Mouse (Mus musculus): Measurements from ENCODE around the gene Polr2b.

Polr2b gene

DNA sequence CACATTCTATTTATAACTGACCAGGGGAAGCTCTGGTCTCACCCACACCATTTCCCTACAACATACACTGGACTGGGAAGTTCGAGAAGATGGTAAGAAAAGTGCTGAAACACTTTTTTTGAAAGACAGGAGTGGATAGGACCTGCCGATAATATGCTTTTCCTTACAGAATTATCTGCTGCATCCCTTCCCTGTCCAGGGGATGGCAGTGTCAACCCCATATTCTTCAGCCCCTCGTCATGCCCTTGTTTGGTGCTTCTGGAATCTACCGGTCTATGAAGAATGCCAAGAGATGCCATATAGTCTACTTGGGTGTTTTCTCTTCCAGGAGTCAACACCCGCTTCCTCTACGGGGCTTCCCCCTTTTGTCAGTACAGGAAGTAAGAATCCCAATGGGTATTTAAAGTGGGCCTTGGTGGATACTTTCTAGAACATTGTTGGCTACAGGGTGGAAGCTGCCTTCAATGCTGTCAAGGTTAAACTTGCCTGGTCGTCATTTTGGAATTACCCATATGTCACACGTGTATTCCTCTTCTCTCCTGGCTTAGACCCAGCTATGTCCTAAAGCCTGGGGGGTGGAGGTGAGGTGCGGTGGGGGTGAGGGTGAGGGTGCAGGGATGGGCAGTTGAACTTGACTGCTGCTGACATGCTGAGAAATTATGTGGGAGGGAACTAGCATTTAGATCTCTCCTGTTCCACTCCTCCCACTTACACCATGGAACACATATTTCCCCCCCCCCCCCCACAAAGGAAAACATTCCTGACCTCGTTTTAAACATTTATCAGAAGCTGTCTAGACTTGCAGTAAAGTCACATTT lies 76.9 kb downstream of the Polr2b start:
- 69% methylated on average over 10 of the region's 10 CpGs for WGBS

DNA sequence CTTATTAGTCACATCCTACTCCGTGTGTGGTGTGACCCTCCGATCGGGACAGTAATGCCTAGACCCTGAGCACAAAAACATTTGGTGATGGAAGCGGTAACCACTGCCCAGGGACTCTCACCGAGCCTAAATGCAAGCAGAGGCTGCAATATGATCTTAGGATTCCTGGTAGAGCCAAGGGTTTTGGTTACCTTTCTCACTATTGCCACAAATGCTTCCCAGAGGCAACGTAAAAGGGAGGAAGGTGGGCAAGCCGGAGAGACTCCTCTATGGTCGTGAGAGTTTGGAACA lies 77.4 kb downstream of the Polr2b start:
- WGBS, result 80% methylated on average over 8 of the region's 8 CpGs

GRCm38 (mm10) chr5:77388359-77388758 lies 78.4 kb downstream of the Polr2b start:
- WGBS, result 78% methylated on average over 6 of the region's 6 CpGs

DNA sequence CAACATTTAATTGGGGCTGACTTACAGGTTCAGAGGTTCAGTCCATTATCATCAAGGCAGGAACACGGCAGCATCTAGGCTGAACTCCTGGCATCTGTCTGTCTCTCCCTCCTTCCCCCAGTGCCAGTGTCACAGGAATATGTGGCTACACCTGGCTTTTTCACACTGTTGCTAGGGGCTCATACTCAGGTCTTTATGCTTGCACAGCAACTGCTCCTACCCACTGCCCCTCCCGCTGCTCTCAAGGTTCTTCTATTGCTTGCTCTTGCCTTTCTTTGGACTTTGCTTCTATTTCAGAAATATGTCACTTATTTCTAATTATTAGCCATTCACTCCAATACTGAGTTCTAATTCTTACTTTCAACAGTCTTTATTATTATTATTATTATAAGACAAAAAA lies 80.3 kb downstream of the Polr2b start:
- WGBS, result 93% methylated on average over 2 of the region's 2 CpGs

DNA sequence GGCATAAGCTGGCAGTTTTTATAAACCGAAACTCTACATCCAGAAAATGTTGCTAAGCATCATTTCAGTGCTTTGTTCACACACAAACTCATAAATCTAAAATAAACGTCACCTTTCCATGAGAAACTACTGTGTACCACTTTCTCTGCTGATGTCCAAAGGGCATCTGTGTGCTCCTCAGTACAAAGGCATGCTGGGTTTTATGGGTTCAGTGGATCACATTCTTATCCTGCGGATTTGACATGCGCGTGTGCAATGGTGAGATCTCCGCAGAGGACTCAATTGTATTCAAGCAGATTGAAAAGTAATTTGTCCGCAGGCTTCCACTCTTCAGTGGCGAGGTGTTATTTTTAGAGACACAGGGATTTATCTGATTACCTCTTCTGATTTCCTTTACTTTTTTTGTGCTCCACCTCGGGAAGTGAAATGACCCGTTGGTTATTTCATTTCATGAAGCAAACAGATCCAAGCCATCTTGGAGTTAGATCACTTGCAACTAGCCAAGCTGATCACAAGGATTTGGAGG lies 83.2 kb downstream of the Polr2b start:
- 86% methylated on average over 10 of the region's 10 CpGs for WGBS

GRCm38 (mm10) chr5:77393990-77394618 lies 84.2 kb downstream of the Polr2b start:
- WGBS, result 47% methylated on average over 9 of the region's 9 CpGs

DNA sequence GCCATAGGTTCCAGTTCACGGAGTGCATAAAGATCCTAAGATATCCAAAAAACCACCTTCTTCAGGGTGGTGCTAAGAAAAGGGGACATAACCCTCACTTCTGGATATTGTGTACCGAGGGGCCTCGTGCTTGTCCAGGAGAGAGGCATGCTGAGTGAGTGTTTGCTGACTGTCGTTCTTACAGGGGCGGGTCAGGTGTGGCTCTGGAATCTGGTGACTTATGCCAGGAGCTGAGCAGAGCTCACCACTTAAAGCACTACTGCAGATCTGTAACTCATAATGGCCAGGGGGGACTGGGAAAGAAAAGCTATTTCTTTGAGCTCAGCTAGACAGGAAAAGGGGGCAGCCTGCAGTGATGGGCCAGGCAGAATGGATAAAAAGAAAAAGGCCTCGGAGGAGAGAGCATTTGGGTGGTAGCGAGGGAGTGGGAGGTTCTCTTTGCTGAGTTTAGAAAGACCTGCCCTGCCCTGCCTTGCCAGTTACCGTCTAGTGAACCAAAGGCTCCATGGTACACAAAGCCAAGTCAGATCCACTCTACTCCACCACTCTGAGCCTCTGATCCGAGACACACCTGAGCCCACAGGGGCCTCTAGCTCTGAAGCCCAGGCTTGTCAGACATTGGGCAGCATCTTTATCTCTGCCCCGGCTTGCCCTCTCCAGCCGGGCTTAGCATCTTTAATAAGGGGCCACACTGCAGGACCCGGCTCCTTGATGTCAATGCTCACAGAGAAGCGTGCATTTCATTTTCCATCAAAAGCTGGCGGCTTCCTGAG lies 88.5 kb downstream of the Polr2b start:
- 80% methylated on average over 14 of the region's 14 CpGs for WGBS
